Mouse (Mus musculus): ENCODE measurements at regions not wholly inside any gene's neighbourhood (a gene's known extent, or its start where the extent isn't known, plus 50 kb on each side); places are given as distances from the start of the nearest gene placed in this dataset.

- Histone ChIP-seq H3K4me3 (ENCODE audit: low read depth, low read length) (no peak overlapping the region), H3K4me2 (replicated peaks; ENCODE audit: low read depth) (no peak overlapping the region), H3K9me3 (ENCODE audit: control insufficient read depth, low read length) (no peaks in the 10 kb centered on the region), H3K27ac (replicated peaks) (no peak overlapping the region), H3K9ac (ENCODE audit: low read length) (no peak overlapping the region), H3K4me1 (replicated peaks; ENCODE audit: control insufficient read depth, insufficient read depth) (no peaks in the 10 kb centered on the region), H3K27me3 (ENCODE audit: control insufficient read depth, insufficient read depth, low read length) (no peaks in the 10 kb centered on the region), H3K36me3 (ENCODE audit: control insufficient read depth, insufficient read depth, low read length) (no peaks in the 10 kb centered on the region)
- ATAC-seq (ENCODE audit: low FRiP score, low TSS enrichment) (no peak), DNase-seq (ENCODE audit: low spot score) (no peak)
- WGBS: 78% methylated on average over 6 of the region's 6 CpGs
- TF ChIP-seq EP300 (optimal IDR thresholded peaks at IDR 0.05) (no peak), CTCF (IDR thresholded peaks at IDR 0.05; ENCODE audit: low read depth) (no peak)
Measured at GRCm38 (mm10) chr1:177366914-177367313, 75.2 kb upstream of the Zbtb18 start.

GRCm38 (mm10) chr1:177366475-177366874, 75.7 kb upstream of the Zbtb18 start:
- Histone ChIP-seq H3K36me3 (ENCODE audit: control insufficient read depth, insufficient read depth, low read length) (no peaks in the 10 kb centered on the region), H3K9me3 (ENCODE audit: control insufficient read depth, low read length) (no peaks in the 10 kb centered on the region), H3K27me3 (ENCODE audit: control insufficient read depth, insufficient read depth, low read length) (no peaks in the 10 kb centered on the region), H3K4me2 (replicated peaks; ENCODE audit: low read depth) (no peak overlapping the region), H3K4me1 (replicated peaks; ENCODE audit: control insufficient read depth, insufficient read depth) (no peaks in the 10 kb centered on the region), H3K9ac (ENCODE audit: low read length) (no peak overlapping the region), H3K27ac (replicated peaks) (no peak overlapping the region), H3K4me3 (ENCODE audit: low read depth, low read length) (no peak overlapping the region)
- WGBS: 80% methylated on average over 7 of the region's 7 CpGs
- DNase-seq (ENCODE audit: low spot score) (no peak), ATAC-seq (ENCODE audit: low FRiP score, low TSS enrichment) (no peak)
- TF ChIP-seq EP300 (optimal IDR thresholded peaks at IDR 0.05) (no peak), CTCF (IDR thresholded peaks at IDR 0.05; ENCODE audit: low read depth) (no peak)

DNA sequence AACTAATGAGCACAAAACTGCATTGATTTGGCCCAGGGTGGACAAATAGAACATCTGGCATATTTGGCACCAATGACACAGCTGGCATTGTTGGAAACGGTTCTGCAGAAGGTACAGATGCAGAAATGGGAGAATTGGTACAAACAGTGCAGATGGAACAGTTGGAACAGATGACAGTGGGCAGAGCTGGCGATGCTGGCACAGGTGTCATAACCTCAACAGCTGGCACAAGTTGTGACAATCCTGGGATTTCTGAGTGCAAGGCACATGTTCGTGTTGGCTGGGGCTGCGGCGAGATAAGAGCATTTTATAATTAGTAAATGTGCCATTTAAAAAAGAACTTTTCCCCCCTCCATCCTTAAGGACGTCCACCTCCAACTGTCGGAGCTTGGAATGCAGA, 77.8 kb upstream of the Zbtb18 start:
- no peak overlapping the region for H3K4me2 ChIP-seq (replicated peaks; ENCODE audit: low read depth)
- no peak for DNase-seq (ENCODE audit: low spot score)
- H3K27me3 ChIP-seq (ENCODE audit: control insufficient read depth, insufficient read depth, low read length): no peaks in the 10 kb centered on the region
- H3K36me3 ChIP-seq (ENCODE audit: control insufficient read depth, insufficient read depth, low read length): no peaks in the 10 kb centered on the region
- no peak overlapping the region for H3K27ac ChIP-seq (replicated peaks)
- WGBS: 75% methylated on average over 7 of the region's 7 CpGs
- H3K4me3 ChIP-seq (ENCODE audit: low read depth, low read length): no peak overlapping the region
- H3K9me3 ChIP-seq (ENCODE audit: control insufficient read depth, low read length): no peaks in the 10 kb centered on the region
- TF ChIP-seq EP300 (optimal IDR thresholded peaks at IDR 0.05): no peak
- TF ChIP-seq CTCF (IDR thresholded peaks at IDR 0.05; ENCODE audit: low read depth): no peak
- H3K9ac ChIP-seq (ENCODE audit: low read length): no peak overlapping the region
- H3K4me1 ChIP-seq (replicated peaks; ENCODE audit: control insufficient read depth, insufficient read depth): no peaks in the 10 kb centered on the region
- ATAC-seq (ENCODE audit: low FRiP score, low TSS enrichment): no peak

- no peak for TF ChIP-seq EP300 (optimal IDR thresholded peaks at IDR 0.05)
- TF ChIP-seq CTCF (IDR thresholded peaks at IDR 0.05; ENCODE audit: low read depth): no peak
- no peaks in the 10 kb centered on the region for H3K9me3 ChIP-seq (ENCODE audit: control insufficient read depth, low read length)
- H3K4me2 ChIP-seq (replicated peaks; ENCODE audit: low read depth): no peak overlapping the region
- no peaks in the 10 kb centered on the region for H3K36me3 ChIP-seq (ENCODE audit: control insufficient read depth, insufficient read depth, low read length)
- 89% methylated on average over 8 of the region's 8 CpGs for WGBS
- H3K27me3 ChIP-seq (ENCODE audit: control insufficient read depth, insufficient read depth, low read length): no peaks in the 10 kb centered on the region
- DNase-seq (ENCODE audit: low spot score) (no peak), ATAC-seq (ENCODE audit: low FRiP score, low TSS enrichment) (no peak)
- no peak overlapping the region for H3K4me3 ChIP-seq (ENCODE audit: low read depth, low read length)
- no peak overlapping the region for H3K9ac ChIP-seq (ENCODE audit: low read length)
- no peaks in the 10 kb centered on the region for H3K4me1 ChIP-seq (replicated peaks; ENCODE audit: control insufficient read depth, insufficient read depth)
- no peak overlapping the region for H3K27ac ChIP-seq (replicated peaks)
Measured at GRCm38 (mm10) chr1:177362398-177362797, 79.8 kb upstream of the Zbtb18 start.

GRCm38 (mm10) chr1:177348400-177349092, 90.5 kb upstream of the Akt3 start:
- TF ChIP-seq EP300 (optimal IDR thresholded peaks at IDR 0.05): no peak
- TF ChIP-seq CTCF (IDR thresholded peaks at IDR 0.05; ENCODE audit: low read depth): no peak
- Histone ChIP-seq H3K4me2 (replicated peaks; ENCODE audit: low read depth) (no peak overlapping the region), H3K9ac (ENCODE audit: low read length) (no peak overlapping the region), H3K9me3 (ENCODE audit: control insufficient read depth, low read length) (no peaks in the 10 kb centered on the region), H3K4me3 (ENCODE audit: low read depth, low read length) (no peak overlapping the region), H3K27ac (replicated peaks) (no peak overlapping the region), H3K27me3 (ENCODE audit: control insufficient read depth, insufficient read depth, low read length) (no peaks in the 10 kb centered on the region), H3K36me3 (ENCODE audit: control insufficient read depth, insufficient read depth, low read length) (no peaks in the 10 kb centered on the region), H3K4me1 (replicated peaks; ENCODE audit: control insufficient read depth, insufficient read depth) (no peaks in the 10 kb centered on the region)
- WGBS: 95% methylated on average over 17 of the region's 17 CpGs
- ATAC-seq (ENCODE audit: low FRiP score, low TSS enrichment) (no peak), DNase-seq (ENCODE audit: low spot score) (no peak)

DNA sequence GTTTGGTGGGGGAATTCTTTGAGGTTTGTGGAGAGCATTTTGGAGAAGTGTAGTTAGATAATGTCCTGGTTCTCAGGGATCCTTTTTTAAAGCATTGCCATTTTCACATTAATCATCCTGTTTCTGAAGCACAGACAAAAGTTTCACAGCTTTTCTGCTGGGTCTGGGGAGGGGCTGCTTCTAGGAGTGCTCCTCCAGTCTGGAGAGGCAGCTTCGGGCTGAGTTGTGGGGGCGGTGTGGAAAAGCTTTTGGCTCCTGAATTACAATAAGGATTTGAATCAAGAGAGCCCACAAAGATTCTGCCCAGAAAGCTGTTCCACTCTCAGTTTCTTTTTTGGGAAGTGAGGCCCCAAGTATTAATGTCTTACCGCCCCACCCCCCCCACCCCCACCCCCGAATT, 89.2 kb upstream of the Akt3 start:
- no peaks in the 10 kb centered on the region for H3K27me3 ChIP-seq (ENCODE audit: control insufficient read depth, insufficient read depth, low read length)
- no peak overlapping the region for H3K9ac ChIP-seq (ENCODE audit: low read length)
- no peaks in the 10 kb centered on the region for H3K4me1 ChIP-seq (replicated peaks; ENCODE audit: control insufficient read depth, insufficient read depth)
- H3K27ac ChIP-seq (replicated peaks): no peak overlapping the region
- H3K4me2 ChIP-seq (replicated peaks; ENCODE audit: low read depth): no peak overlapping the region
- ATAC-seq (ENCODE audit: low FRiP score, low TSS enrichment): no peak
- WGBS: 29% methylated on average over 4 of the region's 4 CpGs
- DNase-seq (ENCODE audit: low spot score): no peak
- H3K36me3 ChIP-seq (ENCODE audit: control insufficient read depth, insufficient read depth, low read length): no peaks in the 10 kb centered on the region
- no peak overlapping the region for H3K4me3 ChIP-seq (ENCODE audit: low read depth, low read length)
- TF ChIP-seq CTCF (IDR thresholded peaks at IDR 0.05; ENCODE audit: low read depth) (no peak), EP300 (optimal IDR thresholded peaks at IDR 0.05) (no peak)
- H3K9me3 ChIP-seq (ENCODE audit: control insufficient read depth, low read length): no peaks in the 10 kb centered on the region

Measured in stomach, postnatal 0 days (tissue).